Mouse (Mus musculus) megakaryocyte, embryonic 14.5 days (primary cell): ENCODE results near the gene Srcap.

Experiments
- FLI1 ChIP-seq: IDR thresholded peaks from 2 replicates; pipeline ENCODE4 v1.6.1; 2012; ENCODE audit warnings: low read length, inconsistent platforms, mixed read lengths
- GATA1 ChIP-seq: IDR thresholded peaks from 3 replicates; pipeline ENCODE4 v1.6.1; 2012; ENCODE audit warnings: mixed read lengths, low read length, inconsistent platforms, borderline replicate concordance

GRCm38 (mm10) chr7:127474378-127475070 lies 37.3 kb upstream of the Srcap start:
- TF ChIP-seq GATA1 (no peak), FLI1 (no peak)
